In the genomic region with DNA sequence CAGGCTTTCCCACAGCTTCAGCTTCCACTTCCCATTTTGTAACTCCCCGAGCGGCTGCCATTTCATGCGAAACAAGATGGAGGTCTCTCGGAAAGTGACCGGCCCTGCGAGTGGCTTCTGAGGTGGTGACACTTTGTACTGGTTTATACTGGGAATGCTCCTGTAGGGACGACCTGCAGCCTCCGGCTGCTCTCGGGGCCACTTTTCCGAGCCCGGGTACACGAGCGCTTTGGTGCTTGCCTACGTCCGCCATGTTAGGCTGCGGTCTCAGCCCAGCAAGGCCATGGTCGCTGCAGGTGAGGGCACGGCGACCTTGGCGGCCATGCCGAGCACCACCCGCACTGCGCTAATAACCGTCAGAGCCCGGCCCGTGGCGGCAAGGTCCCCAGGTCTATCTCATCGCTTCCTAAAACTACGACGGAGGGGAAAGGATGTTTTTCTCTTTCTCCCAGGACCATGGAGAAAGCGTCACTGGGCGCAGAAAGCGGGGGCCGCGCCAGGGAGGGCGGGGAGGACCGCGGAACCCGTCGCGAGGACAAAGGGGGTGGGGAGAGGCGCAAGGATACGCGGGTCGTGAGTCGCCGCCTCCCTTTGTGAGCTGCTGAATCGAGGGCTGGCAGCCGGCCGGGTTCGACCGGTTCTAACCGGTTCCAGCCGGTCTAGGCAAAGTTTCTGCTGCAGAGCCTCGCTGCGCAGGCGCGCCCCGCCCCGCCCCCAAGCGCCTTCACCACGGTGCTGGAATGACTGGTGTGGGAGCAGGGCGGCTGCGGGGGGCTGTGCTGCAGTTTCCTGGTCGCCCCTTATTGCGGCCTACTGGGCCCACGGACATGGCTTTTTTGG, we compare ENCODE assay signal across 8 mouse cellular contexts. TPM values are rescaled to one million over a fixed set of nuclear protein-coding genes. Genes with fewer than 3 reads are reported as not detected.
DNase-seq lines count a peak whose midpoint lies in the region; ATAC-seq lines count a peak whose summit lies in the region.

No protein-coding gene starts in this region.

- intact Hi-C loops in left cerebral cortex, postnatal 14 days (cut with DNase I) = loop anchor here (1.0 kb wide), 1 partner anchor 43 kb away; no protein-coding TSS in a partner anchor

- peak; percentile 100 for DNase-seq in adrenal gland, adult 2 months
- DNase-seq in embryo, embryonic 11 days = peak; percentile 99
- DNase-seq in gastrocnemius, postnatal 25 days = peak; percentile 99
- DNase-seq in left cerebral cortex, postnatal 14 days (ENCODE audit: low spot score in 2 of 2) = peak; percentile 100
- DNase-seq in right cerebral cortex, postnatal 14 days = peak; percentile 100
- peak; percentile 99 for DNase-seq in urinary bladder, postnatal 25 days (ENCODE audit: low spot score)

- H3K27ac ChIP-seq in intestine, embryonic 15.5 days = peak overlapping the region; percentile 100

- H3K4me1 ChIP-seq in intestine, embryonic 15.5 days (replicated peaks) = peaks cover 39% of the 10 kb centered on the region

- H3K4me2 ChIP-seq in intestine, embryonic 15.5 days (replicated peaks) = peak overlapping the region; percentile 93

- H3K4me3 ChIP-seq in intestine, embryonic 15.5 days (replicated peaks) = peak overlapping the region; percentile 52

- no peaks in the 10 kb centered on the region for H3K36me3 ChIP-seq in intestine, embryonic 15.5 days

- peak; percentile 96 for ATAC-seq in intestine, embryonic 15.5 days
- ATAC-seq in megakaryocyte-erythroid progenitor cell, adult 5-6 weeks (replicated peaks; ENCODE audit: low FRiP score, low TSS enrichment, poor library complexity, severe bottlenecking) = peak; percentile 64

- H3K9me3 ChIP-seq in intestine, embryonic 15.5 days = no peaks in the 10 kb centered on the region

- under 1% methylated on average over 67 of the region's 67 CpGs for WGBS in intestine, embryonic 15.5 days

- no peaks in the 10 kb centered on the region for H3K27me3 ChIP-seq in intestine, embryonic 15.5 days (replicated peaks)

- H3K9ac ChIP-seq in intestine, embryonic 15.5 days = peak overlapping the region; percentile 75

RNA-seq across cellular contexts. Expression of gene Scyl1, which starts 32.0 kb away (rescaled TPM):
- total RNA-seq in adrenal gland, adult 2 months (2021) = 100 to 1,000 TPM; 106 to 109 TPM
- 119 and 125 TPM in 2 replicates for polyA plus RNA-seq in adrenal gland, adult 2 months (2012; rRNA removed)
- 10 to 100 TPM; 62.2 to 62.8 TPM for total RNA-seq in gastrocnemius, postnatal 25 days (2021)
- polyA plus RNA-seq in intestine, embryonic 15.5 days (2015; fragmentation: Nextera tagmentation; extraction: Ambion mirVana) = 60.6 and 60.9 TPM in 2 replicates
- total RNA-seq in left cerebral cortex, postnatal 14 days (2021) = 10 to 100 TPM; 77.7 to 79.5 TPM
- total RNA-seq in megakaryocyte-erythroid progenitor cell, adult 5-6 weeks (2014; fragmentation: Nextera tagmentation) = 28.7 and 43.4 TPM in 2 replicates
- total RNA-seq in megakaryocyte-erythroid progenitor cell, adult 5-6 weeks (2017) = 20.2 and 23.1 TPM in 2 replicates

Comparison
In these comparisons a context has a peak if more than half of its experiments do, and no peak if none do; other contexts are left out.
1. Peak in every context shown above with its lines: DNase-seq, ATAC-seq, H3K4me3 ChIP-seq and H3K27ac ChIP-seq.